Mouse (Mus musculus) kidney, adult 2 months (tissue): ENCODE measurements at regions not wholly inside any gene's neighbourhood (a gene's known extent, or its start where the extent isn't known, plus 50 kb on each side); places are given as distances from the start of the nearest gene placed in this dataset.
"Not testable (repeated sequence)": the region's sequence is repeated elsewhere in the genome, so short reads cannot be mapped to it uniquely, and the experiment has no call there.

Experiments
- CTCF ChIP-seq: fragments of 200-500 bp; conservative IDR thresholded peaks from 2 replicates; pipeline ENCODE4 v1.5.1; 2011; ENCODE audit warnings: low read depth, mild to moderate bottlenecking, control low read depth, low read length, moderate library complexity, mixed read lengths; ENCODE audit not compliant: insufficient read depth, insufficient read length
- POLR2A ChIP-seq: fragments of 200-500 bp; IDR thresholded peaks from one replicate; pipeline ENCODE4 v1.6.1; 2011; ENCODE audit warnings: low read depth, low read length, control low read depth

DNA sequence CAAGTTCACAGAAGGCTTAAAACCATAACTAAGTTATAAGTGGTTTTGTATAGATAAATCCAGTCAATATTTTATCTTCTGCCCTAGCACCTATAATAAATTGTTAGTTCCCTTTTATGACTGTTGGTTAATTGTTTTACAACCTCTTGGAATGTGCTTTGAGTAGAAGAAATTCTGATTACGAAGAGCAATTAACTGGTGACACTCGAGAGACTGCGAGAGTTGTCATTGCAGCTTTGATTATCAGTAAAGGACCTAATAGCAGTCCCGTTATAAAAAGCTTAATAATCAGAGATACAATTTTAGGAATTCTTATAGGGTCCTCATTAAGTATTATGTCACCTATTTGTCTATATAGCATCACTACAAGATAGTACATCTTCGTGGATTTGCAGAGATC is 128.7 kb downstream of the Ptchd3 start:
- not testable (repeated sequence) for TF ChIP-seq CTCF, POLR2A
